Mouse (Mus musculus) Patski (cell line): ENCODE measurements around the gene Atxn10. TPM values are rescaled to one million over a fixed set of nuclear protein-coding genes. Genes with fewer than 3 reads are reported as not detected.
A peak's percentile ranks its signal among the peaks of the same experiment; 100 is the strongest.

ENCODE experiments used
- ATAC-seq: fragments of 100-300 bp; one replicate; pipeline ENCODE4 v1.8.0; 2021
- CTCF ChIA-PET: fragments of 350-600 bp; sonication (Branson Sonifier 250); formaldehyde crosslinking; loops from one replicate; lab custom pipeline; 2022; ENCODE audit warnings: inconsistent platforms; lab: Charles Lee
- POLR2A ChIA-PET: fragments of 350-600 bp; sonication (Branson Sonifier 250); formaldehyde crosslinking; loops from one replicate; lab custom pipeline; 2022; ENCODE audit warnings: antibody characterized with exemption, inconsistent platforms; lab: Charles Lee
- DNase-seq: peaks from one replicate; pipeline ENCODE4 v3.0.0-alpha.2; 2011; ENCODE audit warnings: low read depth, low spot score
- H3K27me3 ChIP-seq: fragments of 371-371 bp; one replicate; pipeline ENCODE4 v1.5.1; 2021
- CTCF ChIP-seq: fragments of 100-300 bp; IDR thresholded peaks from one replicate; pipeline ENCODE4 v1.5.1; 2021
- in situ Hi-C: fragments of 300-500 bp; cut with MboI; formaldehyde crosslinking; loops from 3 replicates; pipeline ENCODE4 v1.11.1; 2018; ENCODE audit warnings: low pct_unique_long_range_greater_than_20kb, mixed read lengths
- polyA plus RNA-seq: library from polyadenylated mRNA; unstranded; gene quantifications from one replicate; pipeline ENCODE4 v1.2.3, GENCODE M21; 2021

Gene Atxn10
- polyA plus RNA-seq, 1 experiment from 2014 or later = 224 TPM

- in situ Hi-C loops = no loop called here
- ChIA-PET POLR2A (no interaction called here), CTCF (no interaction called here)
- H3K27me3 ChIP-seq = no peaks in the 10 kb centered on the region
- TF ChIP-seq CTCF = no peak
- ATAC-seq (no peak), DNase-seq (no peak)
Observed at GRCm38 (mm10) chr15:85395360-85395759, 59.3 kb downstream of the Atxn10 start.

DNA sequence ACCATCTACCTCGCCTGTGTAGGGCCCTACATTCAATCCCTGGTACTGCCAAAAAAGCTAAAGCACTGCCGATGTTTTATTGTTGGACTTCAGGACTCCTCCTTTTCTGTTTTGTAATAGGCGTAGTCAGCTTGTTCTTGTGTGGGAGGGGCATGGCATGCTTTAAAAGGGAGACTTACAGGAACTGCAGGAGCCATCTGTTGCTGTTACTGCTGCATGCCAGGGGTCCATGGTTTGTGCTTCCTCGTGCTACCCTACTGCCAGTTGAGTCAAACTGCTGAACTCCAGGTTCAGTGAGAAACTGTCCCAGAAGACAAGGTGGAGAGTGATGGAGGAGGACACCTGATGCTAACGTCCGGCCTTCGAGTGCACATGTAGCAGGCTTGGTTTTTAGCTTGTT, 65.9 kb downstream of the Atxn10 start:
- ATAC-seq (no peak), DNase-seq (no peak)
- no peak for TF ChIP-seq CTCF
- no peaks in the 10 kb centered on the region for H3K27me3 ChIP-seq
- POLR2A ChIA-PET = interaction anchor here (0.6 kb wide), 1 partner anchor 86 kb away, joined by 3 read pairs; no protein-coding TSS in a partner anchor
- in situ Hi-C loops = no loop called here
- CTCF ChIA-PET = interaction anchor here (1.2 to 1.4 kb wide), 2 partner anchors 11 to 15 kb away, joined by 3 to 4 read pairs; no protein-coding TSS in a partner anchor

DNA sequence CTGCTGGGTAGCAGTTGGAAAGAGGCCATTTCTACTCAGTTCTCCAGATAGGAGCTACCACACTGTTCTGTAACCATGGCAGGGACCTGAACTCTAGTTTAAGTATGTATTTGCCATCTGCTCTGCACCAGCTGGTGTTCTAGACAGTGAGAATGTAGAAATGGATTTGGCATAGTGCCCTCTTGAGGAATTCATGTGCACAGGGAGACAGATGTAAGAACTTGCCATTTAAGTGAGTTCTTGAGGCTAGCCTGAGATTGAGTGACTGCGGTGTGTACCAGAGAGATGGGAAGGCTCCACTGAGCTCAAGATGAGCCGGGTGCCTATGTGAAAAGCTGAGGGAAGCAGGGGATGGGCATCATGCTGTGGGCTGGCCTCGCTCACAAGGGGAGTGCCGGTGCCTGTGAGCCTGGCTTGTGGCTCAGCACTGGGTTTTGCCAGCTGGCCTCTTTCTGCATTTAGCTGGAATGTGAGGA, 67.2 kb downstream of the Atxn10 start:
- ATAC-seq = no peak
- H3K27me3 ChIP-seq = no peaks in the 10 kb centered on the region
- POLR2A ChIA-PET = no interaction called here
- CTCF ChIA-PET = interaction anchor here (1.2 kb wide), 1 partner anchor 16 kb away, joined by 4 read pairs; no protein-coding TSS in a partner anchor
- in situ Hi-C loops = no loop called here
- TF ChIP-seq CTCF = peak; percentile 17
- DNase-seq = no peak

DNA sequence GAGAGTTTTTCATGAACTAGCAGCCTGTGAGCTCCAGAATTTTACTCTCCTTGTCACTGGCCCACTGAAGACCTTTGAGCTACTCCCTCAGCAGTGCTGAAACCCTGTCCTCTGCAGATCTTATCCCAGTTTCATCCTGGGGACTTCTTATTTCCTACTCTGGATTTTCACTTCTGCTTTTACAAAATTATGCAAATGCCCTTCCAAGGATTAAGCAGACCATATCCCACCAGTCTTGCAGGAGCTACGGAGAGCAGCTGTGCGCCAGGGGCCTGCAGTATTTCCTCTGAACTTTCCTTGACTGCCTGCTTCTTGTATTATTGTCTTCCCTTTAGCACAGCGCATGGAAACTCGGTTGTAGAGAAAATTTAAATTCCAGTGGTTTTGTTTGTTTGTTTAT, 68.7 kb downstream of the Atxn10 start:
- no peaks in the 10 kb centered on the region for H3K27me3 ChIP-seq
- CTCF ChIA-PET = interaction anchor here (1.0 to 2.4 kb wide), 3 partner anchors 10 to 15 kb away, joined by 3 to 11 read pairs (median 4); no protein-coding TSS in a partner anchor
- in situ Hi-C loops = no loop called here
- TF ChIP-seq CTCF = no peak
- POLR2A ChIA-PET = no interaction called here
- ATAC-seq (no peak), DNase-seq (no peak)

- in situ Hi-C loops = no loop called here
- H3K27me3 ChIP-seq = no peaks in the 10 kb centered on the region
- ATAC-seq (no peak), DNase-seq (no peak)
- no peak for TF ChIP-seq CTCF
- ChIA-PET CTCF (interaction anchor here (1.0 to 2.4 kb wide), 5 partner anchors 9 to 22 kb away, joined by 3 to 11 read pairs (median 3); no protein-coding TSS in a partner anchor), POLR2A (interaction anchor here (0.5 kb wide), 1 partner anchor 217 kb away, joined by 3 read pairs; no protein-coding TSS in a partner anchor)
Observed at GRCm38 (mm10) chr15:85405567-85405966, 69.5 kb downstream of the Atxn10 start.

- in situ Hi-C loops = no loop called here
- DNase-seq (no peak), ATAC-seq (no peak)
- CTCF ChIA-PET = interaction anchor here (1.3 to 1.5 kb wide), 2 partner anchors 10 to 21 kb away, joined by 3 to 5 read pairs; no protein-coding TSS in a partner anchor
- POLR2A ChIA-PET = no interaction called here
- H3K27me3 ChIP-seq = no peaks in the 10 kb centered on the region
- TF ChIP-seq CTCF = no peak
Observed at GRCm38 (mm10) chr15:85406846-85407245, 70.8 kb downstream of the Atxn10 start.

GRCm38 (mm10) chr15:85407342-85407741, 71.3 kb downstream of the Atxn10 start:
- ChIA-PET POLR2A (no interaction called here), CTCF (interaction anchor here (1.5 kb wide), 1 partner anchor 11 kb away, joined by 5 read pairs; no protein-coding TSS in a partner anchor)
- H3K27me3 ChIP-seq = no peaks in the 10 kb centered on the region
- in situ Hi-C loops = no loop called here
- TF ChIP-seq CTCF = no peak
- peak; percentile 31 for ATAC-seq
- no peak for DNase-seq

DNA sequence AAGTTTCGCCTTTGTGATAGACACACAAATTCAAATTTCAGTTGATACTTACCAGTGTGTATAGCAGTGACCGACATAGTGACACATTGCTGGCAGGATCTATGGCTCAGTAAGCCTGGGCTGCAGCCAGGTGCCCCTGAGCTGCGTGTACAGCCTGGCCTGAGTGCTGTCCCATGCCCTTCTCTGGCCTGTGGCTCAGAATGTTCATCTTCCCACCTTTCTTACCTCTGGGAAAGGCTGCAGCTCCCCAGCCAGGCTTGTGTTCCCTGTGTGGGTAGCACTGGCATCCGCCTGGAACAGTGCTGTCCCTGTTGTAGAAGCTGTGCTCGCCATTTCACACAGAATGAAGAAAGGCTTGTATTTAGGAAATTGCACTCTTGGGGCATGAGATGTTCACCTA, 72.7 kb downstream of the Atxn10 start:
- ChIA-PET CTCF (no interaction called here), POLR2A (no interaction called here)
- ATAC-seq = no peak
- DNase-seq = no peak
- in situ Hi-C loops = no loop called here
- no peak for TF ChIP-seq CTCF
- no peaks in the 10 kb centered on the region for H3K27me3 ChIP-seq

DNA sequence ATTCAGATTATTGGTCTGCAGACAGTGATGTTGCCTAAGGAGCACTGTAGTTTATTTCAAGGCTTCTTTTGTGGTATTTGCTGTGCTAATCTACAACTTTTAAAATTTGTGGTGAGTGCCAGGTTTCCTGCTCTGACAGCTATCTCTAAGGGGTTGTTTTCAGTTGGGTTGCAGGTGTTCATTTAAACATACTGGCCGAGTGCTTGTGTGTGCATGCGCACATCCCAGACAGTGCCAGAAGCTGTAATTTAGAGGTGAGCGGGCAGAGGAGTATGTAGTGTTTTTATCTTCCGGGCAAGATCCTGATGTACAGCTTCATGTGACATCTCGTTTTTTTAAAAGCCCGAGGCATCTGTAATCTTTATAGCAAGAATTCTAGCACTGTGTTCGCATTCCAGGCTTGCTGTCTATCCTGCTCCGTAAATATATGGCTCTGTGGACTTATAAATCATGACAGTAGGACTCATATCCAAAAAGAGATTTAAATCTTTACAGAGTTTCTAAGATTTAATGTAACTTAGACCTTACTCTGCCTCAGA, 73.3 kb downstream of the Atxn10 start:
- DNase-seq (no peak), ATAC-seq (no peak)
- TF ChIP-seq CTCF = no peak
- in situ Hi-C loops = no loop called here
- H3K27me3 ChIP-seq = no peaks in the 10 kb centered on the region
- ChIA-PET CTCF (no interaction called here), POLR2A (no interaction called here)

- DNase-seq = no peak
- ATAC-seq = no peak
- H3K27me3 ChIP-seq = no peaks in the 10 kb centered on the region
- no peak for TF ChIP-seq CTCF
- POLR2A ChIA-PET = no interaction called here
- CTCF ChIA-PET = no interaction called here
- in situ Hi-C loops = no loop called here
Observed at GRCm38 (mm10) chr15:85409836-85410235, 73.8 kb downstream of the Atxn10 start.

DNA sequence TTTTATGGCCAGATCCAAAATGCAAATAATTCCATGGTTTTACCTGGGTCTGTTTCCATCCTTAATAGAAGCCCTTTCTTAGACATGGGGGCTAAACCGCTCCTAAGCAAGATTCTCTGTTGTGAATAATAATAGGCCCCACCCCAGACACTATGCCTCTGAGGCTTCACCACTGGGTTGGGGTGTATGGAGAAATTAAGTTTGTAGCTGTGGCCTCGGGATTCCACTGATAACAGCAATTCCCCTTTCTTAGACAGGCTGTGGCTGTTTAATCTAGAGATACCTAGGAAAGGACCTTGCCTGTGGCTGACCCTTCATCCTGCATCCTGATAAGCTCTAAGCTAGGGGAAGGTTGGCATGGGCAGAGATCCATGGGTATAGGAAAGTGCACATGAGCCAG, 78.6 kb downstream of the Atxn10 start:
- H3K27me3 ChIP-seq = no peaks in the 10 kb centered on the region
- ATAC-seq (no peak), DNase-seq (no peak)
- ChIA-PET CTCF (interaction anchor here (2.1 kb wide), 1 partner anchor 9 kb away, joined by 11 read pairs; no protein-coding TSS in a partner anchor), POLR2A (interaction anchor here (1.1 kb wide), 1 partner anchor 13 kb away, joined by 3 read pairs; no protein-coding TSS in a partner anchor)
- TF ChIP-seq CTCF = no peak
- in situ Hi-C loops = no loop called here
